Mouse (Mus musculus) macrophage (primary cell): Measurements from ENCODE around the gene Ddo. TPM values are rescaled to one million over a fixed set of nuclear protein-coding genes. Genes with fewer than 3 reads are reported as not detected.

Experiments used
- H3K27ac ChIP-seq: fragments of 350-480 bp; formaldehyde crosslinking; 2 replicates; pipeline ENCODE4 v1.9.0; 2021
- H3K36me3 ChIP-seq: fragments of 350-480 bp; formaldehyde crosslinking; 2 replicates; pipeline ENCODE4 v1.9.0; 2021; ENCODE audit errors: inconsistent target
- H3K4me3 ChIP-seq: fragments of 350-480 bp; formaldehyde crosslinking; 2 replicates; pipeline ENCODE4 v1.9.0; 2021; ENCODE audit errors: inconsistent target
- H3K79me2 ChIP-seq: fragments of 350-480 bp; formaldehyde crosslinking; 2 replicates; pipeline ENCODE4 v1.9.0; 2021; ENCODE audit errors: inconsistent target
- WGBS: methylation state at CpG from one replicate; pipeline ENCODE4 v1.1.7; 2026; ENCODE audit warnings: inconsistent platforms; ENCODE audit not compliant: missing documents; 5-methylcytosine and 5-hydroxymethylcytosine counted together
- polyA plus RNA-seq: library from polyadenylated mRNA; stranded (reverse); fragments of 250-400 nt; gene quantifications from 3 replicates; pipeline ENCODE4 v1.2.4, GENCODE M21; 2018; ENCODE audit warnings: inconsistent platforms
- total RNA-seq, 78 experiments: library from RNA; depleted of rRNA; stranded (reverse); fragments of 250-400 nt; gene quantifications; 1 replicate in 9 of 78; 2 replicates in 24 of 78; 3 replicates in 43 of 78; 4 replicates in 2 of 78; pipeline ENCODE4 v1.2.4; 2018; ENCODE audit warnings: inconsistent platforms in 56 of 78

Gene Ddo
- not detected for total RNA-seq (2018; cell fraction: chromatin; rRNA removed)
- total RNA-seq (2018; cell fraction: cytosol; rRNA removed): not detected
- not detected for total RNA-seq (2018; cell fraction: nucleus; rRNA removed)
- not detected in 3 replicates for polyA plus RNA-seq

DNA sequence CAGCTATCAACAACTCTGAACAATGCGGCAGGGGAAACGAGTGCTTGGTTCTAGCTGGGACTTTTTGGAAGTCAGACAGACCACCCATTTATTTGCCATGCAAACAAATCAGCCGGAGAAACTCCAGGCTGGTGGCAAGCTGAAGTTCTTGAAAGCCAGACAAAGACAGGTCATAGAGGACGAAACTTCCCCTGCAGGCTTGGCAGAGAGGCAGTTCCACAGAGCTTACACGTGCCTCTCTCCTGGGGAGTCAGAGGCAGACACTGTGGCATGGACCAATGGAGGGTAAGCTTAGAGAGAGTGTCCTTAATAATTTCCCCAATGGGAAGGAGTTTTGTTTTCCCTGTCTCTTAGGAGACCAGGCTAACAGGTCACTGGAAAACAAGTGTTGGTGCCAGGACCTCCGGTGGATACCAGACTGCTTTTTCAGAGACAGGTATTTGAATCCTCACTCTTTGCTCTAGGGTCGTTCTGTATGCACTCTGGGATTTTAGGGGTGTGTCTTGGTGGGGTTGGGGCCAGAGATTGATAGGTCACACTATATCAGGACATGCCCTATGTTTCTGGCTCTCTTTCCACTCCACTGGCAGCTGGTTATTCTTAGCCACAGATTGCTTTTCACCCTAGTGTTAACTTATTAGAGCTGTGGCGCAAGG lies at the start of gene Ddo:
Gene Ddo, plus strand, starts transcription at position 356 of the 656 bp plus-strand sequence.
- 88% methylated on average over 8 of the region's 8 CpGs for WGBS
- H3K4me3 ChIP-seq: no peak within 1 kb of the TSS
- H3K27ac ChIP-seq: no peak within 1 kb of the TSS
- H3K36me3 ChIP-seq: no peaks in the 10 kb centered on the region
- no peaks in the 10 kb centered on the region for H3K79me2 ChIP-seq

DNA sequence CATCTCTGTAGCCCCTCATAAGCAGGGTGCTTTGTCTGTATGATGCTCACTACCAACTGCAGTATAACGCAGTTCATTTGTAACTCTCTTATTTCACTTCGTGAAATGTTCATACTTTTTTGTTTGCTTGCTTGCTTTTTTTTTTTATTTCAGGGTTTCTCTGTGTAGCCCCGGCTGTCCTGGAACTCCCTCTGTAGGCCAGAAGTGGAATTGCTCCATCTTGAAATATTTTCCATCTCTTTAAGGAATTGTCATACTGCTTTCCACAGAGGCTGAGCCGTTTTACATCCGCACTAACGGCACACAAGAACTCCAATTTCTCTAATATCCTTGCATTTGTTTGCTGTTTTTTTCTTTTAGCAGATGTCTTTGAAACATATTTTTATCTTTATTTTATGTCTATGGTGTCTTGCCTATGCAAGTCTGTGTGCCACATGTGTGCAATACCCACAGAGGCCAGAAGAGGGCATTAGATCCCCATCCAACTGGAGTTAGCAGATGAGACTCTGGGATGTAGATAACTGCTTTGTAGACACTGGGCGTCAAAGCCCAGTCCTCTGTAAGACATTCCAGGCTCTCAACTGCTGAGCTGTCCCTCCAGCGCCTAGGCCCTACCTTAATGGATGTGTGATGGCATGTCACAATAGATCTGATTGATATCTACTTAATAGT lies 46.1 kb upstream of the Ddo start:
- H3K27ac ChIP-seq: no peak overlapping the region
- no peaks in the 10 kb centered on the region for H3K36me3 ChIP-seq
- no peak overlapping the region for H3K4me3 ChIP-seq
- H3K79me2 ChIP-seq: no peaks in the 10 kb centered on the region
- 84% methylated on average over 8 of the region's 8 CpGs for WGBS

DNA sequence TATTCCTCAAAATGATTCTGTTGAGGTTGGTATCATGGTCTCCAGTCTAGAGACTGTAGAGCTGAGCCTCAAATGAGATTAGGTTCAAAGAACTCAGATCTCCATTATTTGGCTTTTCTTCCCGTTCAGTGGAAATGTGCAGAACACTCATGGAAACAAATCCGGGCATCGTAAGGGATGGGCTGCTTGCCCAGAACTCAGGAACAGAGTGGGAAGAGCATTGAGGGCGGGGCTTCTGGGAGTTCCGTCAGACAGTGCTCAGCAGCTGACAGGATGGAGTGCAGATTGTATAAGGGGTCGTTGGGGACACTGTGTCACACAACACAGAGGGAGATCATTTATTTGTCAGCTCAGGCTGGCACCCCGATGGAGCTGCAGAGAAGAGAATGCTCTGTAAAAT lies 37.6 kb upstream of the Ddo start:
- Histone ChIP-seq H3K4me3 (no peak overlapping the region), H3K79me2 (no peaks in the 10 kb centered on the region), H3K27ac (no peak overlapping the region), H3K36me3 (no peaks in the 10 kb centered on the region)
- WGBS: 87% methylated on average over 7 of the region's 7 CpGs

DNA sequence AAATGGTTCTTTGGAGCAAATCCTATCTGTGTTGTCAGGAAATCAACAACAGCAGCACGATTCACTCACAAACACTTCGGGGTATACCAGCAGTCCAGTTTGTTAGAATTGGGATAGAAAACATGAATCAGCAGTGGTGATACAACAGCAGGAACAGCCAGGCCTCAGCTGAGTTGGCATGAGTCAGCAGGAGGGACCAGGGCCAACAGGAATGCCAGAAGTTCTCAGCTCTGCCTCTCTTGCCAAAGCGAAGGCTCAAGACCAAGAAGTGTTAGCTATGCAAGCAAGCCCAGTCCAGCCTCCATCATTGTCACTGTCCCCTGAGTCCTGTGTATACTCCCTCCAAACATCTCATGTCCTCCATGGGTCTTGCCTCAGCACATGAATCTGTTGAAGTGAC lies 32.6 kb upstream of the Ddo start:
- H3K79me2 ChIP-seq: no peaks in the 10 kb centered on the region
- H3K4me3 ChIP-seq: no peak overlapping the region
- no peaks in the 10 kb centered on the region for H3K36me3 ChIP-seq
- no peak overlapping the region for H3K27ac ChIP-seq
- WGBS: 96% methylated on average over 3 of the region's 3 CpGs

DNA sequence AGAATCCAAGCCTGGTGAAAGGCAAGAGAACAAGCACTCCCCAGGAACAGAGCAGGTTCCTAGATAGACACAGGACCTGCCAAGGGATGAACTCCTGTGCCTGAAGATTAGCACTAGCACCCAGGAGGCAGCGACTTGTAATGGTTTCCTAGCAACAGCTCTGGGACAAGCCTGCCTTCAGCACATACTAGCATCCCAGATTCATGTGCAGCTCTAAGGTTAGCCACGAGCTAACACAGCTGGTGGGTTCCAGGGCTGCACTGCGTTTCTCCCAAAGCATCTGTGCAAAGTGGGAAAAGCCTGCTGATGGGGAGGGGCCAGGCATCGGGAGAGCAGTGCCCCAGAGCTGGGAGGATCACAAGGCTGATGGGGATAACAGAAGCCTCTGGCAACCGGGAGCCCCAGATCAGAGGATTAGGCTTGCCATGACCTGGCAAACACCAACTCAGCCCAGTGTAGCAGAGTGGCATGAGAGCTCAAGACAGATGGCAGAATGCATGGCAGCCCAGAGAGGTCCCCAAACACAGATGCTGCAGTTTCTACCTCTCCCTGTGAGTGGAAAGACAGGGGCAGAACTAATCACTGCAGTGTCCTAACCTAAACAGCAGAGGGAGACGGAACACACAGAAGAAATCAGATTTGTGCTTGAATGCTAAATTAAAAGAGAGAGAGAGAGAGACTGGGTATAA lies 25.0 kb upstream of the Ddo start:
- no peaks in the 10 kb centered on the region for H3K79me2 ChIP-seq
- WGBS: 75% methylated on average over 6 of the region's 6 CpGs
- no peak overlapping the region for H3K27ac ChIP-seq
- no peak overlapping the region for H3K4me3 ChIP-seq
- H3K36me3 ChIP-seq: no peaks in the 10 kb centered on the region

DNA sequence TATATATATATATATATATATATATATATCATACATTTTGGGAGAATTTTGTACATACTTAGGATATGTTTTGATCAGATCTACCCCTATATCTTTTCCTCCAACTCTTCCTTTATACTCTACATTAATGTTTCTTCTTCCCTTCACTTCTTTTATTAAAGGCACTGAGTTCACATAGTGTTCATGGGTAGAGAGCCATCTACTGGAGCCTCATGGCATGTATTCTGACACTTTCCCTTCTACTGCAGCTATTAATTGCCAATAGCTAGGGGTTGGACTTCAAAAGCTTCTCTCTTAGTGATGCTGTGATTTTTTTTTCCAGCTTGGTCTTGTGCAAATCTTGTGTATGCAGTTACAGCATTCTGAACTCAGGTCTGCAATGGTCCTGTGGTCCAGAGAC lies 11.8 kb upstream of the Ddo start:
- Histone ChIP-seq H3K27ac (no peak overlapping the region), H3K79me2 (no peaks in the 10 kb centered on the region), H3K36me3 (no peaks in the 10 kb centered on the region), H3K4me3 (no peak overlapping the region)

DNA sequence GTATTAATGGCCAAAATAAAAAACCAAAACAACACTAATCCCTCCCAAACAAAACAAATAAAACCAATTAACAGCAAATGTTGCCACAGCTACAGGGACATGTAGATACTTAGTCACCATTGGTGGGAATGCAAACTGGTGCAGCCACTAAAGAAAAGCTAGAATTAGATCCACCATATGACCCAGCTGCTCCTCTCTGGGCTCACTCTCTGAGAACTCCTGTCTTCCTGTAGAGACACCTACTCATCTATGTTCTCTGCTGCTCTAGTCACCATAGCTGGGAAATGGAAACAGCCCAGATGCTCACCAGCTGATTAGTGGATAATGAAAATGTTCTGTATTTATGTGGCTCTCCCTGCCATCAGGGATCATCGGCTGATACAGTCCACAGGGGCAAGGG lies 10.1 kb upstream of the Ddo start:
- WGBS: 71% methylated on average over 1 of the region's 1 CpGs
- H3K36me3 ChIP-seq: no peaks in the 10 kb centered on the region
- no peak overlapping the region for H3K27ac ChIP-seq
- H3K79me2 ChIP-seq: no peaks in the 10 kb centered on the region
- no peak overlapping the region for H3K4me3 ChIP-seq

DNA sequence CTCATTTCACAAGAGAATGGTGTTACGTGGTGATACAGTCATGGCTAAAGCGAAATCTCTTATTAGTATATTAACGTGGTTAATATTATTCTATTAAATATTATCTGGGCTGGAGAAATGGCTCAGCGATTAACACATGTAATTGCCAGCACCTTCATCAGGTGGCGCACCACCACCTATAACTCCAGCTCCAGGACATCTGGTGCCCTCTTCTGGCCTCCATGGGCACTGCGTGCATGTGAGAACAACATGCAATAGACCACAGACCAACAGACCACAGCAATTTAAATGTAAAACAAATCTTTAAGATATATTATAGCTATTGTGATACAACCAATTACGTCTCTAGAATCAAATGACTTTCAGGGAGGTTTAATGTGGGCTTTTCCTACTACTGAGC lies 671 bp upstream of the Ddo start:
- H3K79me2 ChIP-seq: no peaks in the 10 kb centered on the region
- no peaks in the 10 kb centered on the region for H3K36me3 ChIP-seq
- no peak overlapping the region for H3K4me3 ChIP-seq
- H3K27ac ChIP-seq: no peak overlapping the region
- WGBS: 82% methylated on average over 7 of the region's 7 CpGs

DNA sequence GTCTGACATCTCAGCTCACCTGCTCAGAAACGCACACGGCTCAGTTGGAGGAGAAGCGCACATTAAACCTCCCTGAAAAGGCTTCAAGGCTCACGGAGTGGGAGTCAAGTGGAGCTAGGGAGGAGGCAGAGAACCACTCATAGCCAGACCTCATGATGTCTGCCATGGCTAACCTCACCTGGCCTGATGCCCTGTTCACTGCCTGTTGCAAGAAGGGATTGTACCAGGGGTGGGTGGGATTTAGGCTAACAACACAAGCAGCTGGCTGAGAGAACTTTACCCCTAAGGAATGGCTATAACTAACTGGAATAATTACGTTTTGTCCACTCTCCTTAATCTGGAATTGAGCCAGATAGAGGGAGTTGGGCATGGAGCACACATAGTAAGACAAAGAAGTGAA lies 646 bp downstream of the Ddo start:
- no peak overlapping the region for H3K4me3 ChIP-seq
- H3K36me3 ChIP-seq: no peaks in the 10 kb centered on the region
- 95% methylated on average over 5 of the region's 5 CpGs for WGBS
- no peak overlapping the region for H3K27ac ChIP-seq
- H3K79me2 ChIP-seq: no peaks in the 10 kb centered on the region

DNA sequence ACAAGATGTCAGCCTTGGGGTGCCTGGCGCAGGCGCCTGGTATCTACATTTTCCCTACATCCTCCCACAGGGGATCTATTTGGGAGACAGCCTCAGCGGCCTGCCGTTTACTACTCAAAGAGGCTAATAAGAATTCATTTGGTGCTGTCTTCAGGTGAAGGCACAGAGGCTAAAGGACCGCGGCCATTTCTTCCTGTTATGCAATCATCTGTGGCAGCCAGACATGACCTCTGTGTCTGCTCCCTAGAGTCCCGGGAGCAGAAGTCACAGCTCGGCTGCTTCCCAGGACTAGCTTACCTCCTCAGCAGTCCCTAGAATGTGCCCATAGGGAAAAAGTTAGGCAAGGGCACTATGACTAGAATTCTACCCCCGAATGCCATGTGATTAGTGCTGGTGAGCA lies 1.1 kb downstream of the Ddo start:
- H3K27ac ChIP-seq: no peak overlapping the region
- H3K36me3 ChIP-seq: no peaks in the 10 kb centered on the region
- 61% methylated on average over 9 of the region's 9 CpGs for WGBS
- H3K79me2 ChIP-seq: no peaks in the 10 kb centered on the region
- no peak overlapping the region for H3K4me3 ChIP-seq

DNA sequence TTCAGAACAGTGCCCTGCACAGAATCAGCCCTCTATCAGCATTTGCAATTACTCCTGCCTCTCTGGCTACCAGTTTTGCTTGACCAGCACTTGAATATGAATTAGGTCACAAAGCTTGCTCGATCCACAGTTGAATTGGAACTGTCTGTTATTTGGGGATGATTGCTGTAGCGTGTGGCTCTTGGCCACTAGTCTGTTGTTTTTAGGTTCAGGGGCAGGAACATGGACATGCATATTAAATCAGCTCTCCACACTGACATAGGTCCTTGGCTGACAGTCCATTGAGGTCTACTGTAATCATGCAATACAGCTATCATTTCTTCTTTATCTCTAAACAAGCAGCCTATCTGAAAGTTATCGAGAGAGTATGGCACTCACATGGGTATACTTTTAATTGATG lies 2.3 kb downstream of the Ddo start:
- WGBS: 91% methylated on average over 3 of the region's 3 CpGs
- Histone ChIP-seq H3K27ac (no peak overlapping the region), H3K4me3 (no peak overlapping the region), H3K36me3 (no peaks in the 10 kb centered on the region), H3K79me2 (no peaks in the 10 kb centered on the region)

DNA sequence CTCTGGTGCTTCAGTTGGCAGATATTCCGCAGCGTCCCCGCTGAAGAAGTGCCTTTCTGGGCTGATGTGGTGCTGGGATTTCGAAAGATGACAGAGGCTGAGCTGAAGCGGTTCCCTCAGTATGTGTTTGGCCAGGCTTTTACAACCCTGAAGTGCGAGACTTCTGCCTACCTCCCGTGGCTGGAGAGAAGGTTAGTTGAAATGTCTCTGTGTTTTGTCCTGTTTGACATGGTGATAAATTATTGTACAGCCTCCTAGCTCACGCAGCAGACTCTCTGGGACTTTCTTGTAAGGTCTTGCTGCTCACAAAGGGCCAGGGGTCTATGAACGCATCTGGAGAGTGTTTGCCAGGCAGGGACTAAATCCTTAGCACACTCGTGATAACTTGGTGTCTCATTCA lies 7.5 kb downstream of the Ddo start:
- Histone ChIP-seq H3K4me3 (no peak overlapping the region), H3K79me2 (no peaks in the 10 kb centered on the region), H3K27ac (no peak overlapping the region), H3K36me3 (no peaks in the 10 kb centered on the region)
- WGBS: 77% methylated on average over 10 of the region's 10 CpGs

DNA sequence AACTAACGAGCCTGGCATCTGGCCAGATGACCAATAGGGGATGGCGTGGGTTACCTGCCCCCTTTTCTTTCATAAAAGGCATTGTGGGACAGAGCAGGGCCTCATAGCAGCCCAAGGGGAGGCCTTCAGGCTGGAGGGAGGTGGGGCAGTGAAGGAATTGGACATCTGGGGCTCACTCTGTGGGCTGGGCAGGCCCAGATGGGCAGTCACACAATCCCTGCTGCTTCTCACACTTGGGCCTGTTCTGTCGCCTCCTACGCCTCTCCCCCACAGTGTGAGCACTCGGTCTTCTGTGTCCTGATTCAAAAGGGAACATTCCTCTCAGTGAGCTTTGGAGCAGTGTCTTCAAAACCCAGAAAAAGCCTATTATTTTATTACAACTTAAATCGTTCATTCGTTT lies 8.5 kb downstream of the Ddo start:
- Histone ChIP-seq H3K4me3 (no peak overlapping the region), H3K79me2 (no peaks in the 10 kb centered on the region), H3K27ac (no peak overlapping the region), H3K36me3 (no peaks in the 10 kb centered on the region)
- WGBS: 87% methylated on average over 7 of the region's 7 CpGs

DNA sequence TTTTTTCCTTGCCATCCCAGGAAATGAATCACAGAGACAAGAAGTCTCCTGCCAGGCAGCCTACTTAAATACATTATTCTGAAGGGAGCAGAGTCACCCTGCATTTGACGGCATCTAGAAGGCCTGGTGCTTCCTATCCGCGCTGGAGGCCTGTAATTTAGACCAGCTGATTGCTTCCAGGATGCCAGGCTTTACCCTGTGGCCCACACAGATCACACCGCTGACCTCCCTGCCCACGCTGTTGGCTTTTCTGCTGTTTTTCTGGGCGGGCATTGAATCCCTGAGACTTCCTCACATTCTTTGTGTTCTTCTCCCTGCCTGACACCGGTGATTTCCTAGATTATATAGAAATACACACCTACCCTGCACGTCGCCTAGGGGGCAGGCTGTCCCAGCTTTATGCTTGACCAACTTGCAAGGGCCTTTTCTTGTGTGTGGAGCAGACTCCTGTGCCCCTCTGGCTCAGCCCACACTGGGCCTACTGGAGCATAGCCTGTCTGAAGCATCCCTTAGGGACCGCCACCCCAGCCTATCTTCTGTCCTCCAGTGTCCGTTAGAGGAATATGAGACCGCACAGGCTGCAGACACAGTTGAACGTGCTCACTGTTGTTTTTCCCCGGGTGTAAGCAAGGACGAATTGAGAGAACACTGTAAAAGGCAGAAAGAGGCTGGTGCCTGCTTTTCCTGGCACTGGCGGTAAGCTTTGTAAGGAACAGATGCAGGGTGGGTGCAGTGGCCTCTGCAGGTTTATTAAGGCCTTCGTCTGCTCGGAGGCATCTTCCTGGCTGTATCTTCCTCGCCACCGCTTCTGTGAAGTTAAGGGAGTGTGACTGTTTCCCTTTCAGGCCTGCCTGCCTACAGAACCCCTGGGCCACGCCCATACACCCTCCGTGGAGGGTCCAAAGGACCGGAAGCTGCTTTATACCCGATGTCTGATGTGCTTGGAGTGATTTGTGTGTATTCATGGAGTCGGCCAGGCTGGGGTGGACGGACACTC lies 9.3 kb downstream of the Ddo start:
- H3K4me3 ChIP-seq: no peak overlapping the region
- no peaks in the 10 kb centered on the region for H3K36me3 ChIP-seq
- H3K27ac ChIP-seq: no peak overlapping the region
- H3K79me2 ChIP-seq: no peaks in the 10 kb centered on the region
- WGBS: 86% methylated on average over 26 of the region's 26 CpGs
